Mouse (Mus musculus) yolk sac, embryonic 10.5 days (tissue): ENCODE data around the gene Alpl.

ENCODE experiments used
- DNase-seq: peaks from one replicate; pipeline ENCODE4 v3.0.0-alpha.2; 2017; ENCODE audit warnings: low spot score

Gene Alpl

GRCm38 (mm10) chr4:137795611-137796557, at the start of gene Alpl:
Gene Alpl (minus strand): TSS chr4:137796384.
- DNase-seq = peak; percentile 65

- DNase-seq = peak; percentile 60
Measured at GRCm38 (mm10) chr4:137844656-137845055, 48.5 kb upstream of the Alpl start.

GRCm38 (mm10) chr4:137839452-137839851, 43.3 kb upstream of the Alpl start:
- DNase-seq = no peak

GRCm38 (mm10) chr4:137838791-137839190, 42.6 kb upstream of the Alpl start:
- no peak for DNase-seq

- no peak for DNase-seq
Measured at GRCm38 (mm10) chr4:137837792-137838191, 41.6 kb upstream of the Alpl start.

- DNase-seq = no peak
Measured at GRCm38 (mm10) chr4:137836741-137837140, 40.6 kb upstream of the Alpl start.

GRCm38 (mm10) chr4:137835624-137836337, 39.6 kb upstream of the Alpl start:
- peak; percentile 68 for DNase-seq

GRCm38 (mm10) chr4:137831598-137831997, 35.4 kb upstream of the Alpl start:
- DNase-seq = no peak

- DNase-seq = no peak
Measured at GRCm38 (mm10) chr4:137830380-137830779, 34.2 kb upstream of the Alpl start.

GRCm38 (mm10) chr4:137824881-137825280, 28.7 kb upstream of the Alpl start:
- no peak for DNase-seq

GRCm38 (mm10) chr4:137823542-137823941, 27.4 kb upstream of the Alpl start:
- no peak for DNase-seq

GRCm38 (mm10) chr4:137822537-137822936, 26.4 kb upstream of the Alpl start:
- DNase-seq = no peak

- no peak for DNase-seq
Measured at GRCm38 (mm10) chr4:137820721-137821120, 24.5 kb upstream of the Alpl start.

GRCm38 (mm10) chr4:137819487-137819886, 23.3 kb upstream of the Alpl start:
- DNase-seq = no peak

- DNase-seq = no peak
Measured at GRCm38 (mm10) chr4:137818341-137818740, 22.2 kb upstream of the Alpl start.

- no peak for DNase-seq
Measured at GRCm38 (mm10) chr4:137816216-137816615, 20.0 kb upstream of the Alpl start.

- no peak for DNase-seq
Measured at GRCm38 (mm10) chr4:137815473-137815872, 19.3 kb upstream of the Alpl start.

- no peak for DNase-seq
Measured at GRCm38 (mm10) chr4:137814140-137814539, 18.0 kb upstream of the Alpl start.

- no peak for DNase-seq
Measured at GRCm38 (mm10) chr4:137812946-137813708, 16.9 kb upstream of the Alpl start.

- DNase-seq = no peak
Measured at GRCm38 (mm10) chr4:137809999-137810398, 13.8 kb upstream of the Alpl start.

- no peak for DNase-seq
Measured at GRCm38 (mm10) chr4:137807301-137807851, 11.2 kb upstream of the Alpl start.

- DNase-seq = peak; percentile 68
Measured at GRCm38 (mm10) chr4:137801196-137801595, 5.0 kb upstream of the Alpl start.
